Mouse (Mus musculus): ENCODE data around the gene Ercc6l2.

DNA sequence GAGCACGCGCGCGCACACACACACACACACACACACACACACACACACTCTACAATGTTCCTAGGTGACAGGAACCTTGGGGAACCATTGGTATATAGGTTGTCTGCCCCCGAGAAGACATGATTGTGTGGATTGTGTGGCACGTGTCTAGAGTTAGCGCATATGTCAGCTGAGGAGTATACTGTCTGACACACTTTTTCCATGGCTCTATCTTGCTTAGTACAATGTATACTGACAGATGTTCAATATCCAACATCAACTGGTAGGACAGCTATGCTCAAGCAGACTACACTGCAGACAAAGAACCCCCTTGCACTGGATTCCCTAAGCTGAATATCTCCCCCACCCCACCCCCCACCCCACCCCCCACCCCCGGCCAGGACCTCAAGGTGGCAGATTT, 101.5 kb downstream of the Ercc6l2 start:
- TF ChIP-seq POLR2A (IDR thresholded peaks at IDR 0.05; ENCODE audit: low read depth, low read length) (no peak), CTCF (IDR thresholded peaks at IDR 0.05; ENCODE audit: extremely low read depth, insufficient read depth, insufficient read length, insufficient replicate concordance) (no peak)

Data from spleen, adult 2 months (tissue).